In the genomic region with DNA sequence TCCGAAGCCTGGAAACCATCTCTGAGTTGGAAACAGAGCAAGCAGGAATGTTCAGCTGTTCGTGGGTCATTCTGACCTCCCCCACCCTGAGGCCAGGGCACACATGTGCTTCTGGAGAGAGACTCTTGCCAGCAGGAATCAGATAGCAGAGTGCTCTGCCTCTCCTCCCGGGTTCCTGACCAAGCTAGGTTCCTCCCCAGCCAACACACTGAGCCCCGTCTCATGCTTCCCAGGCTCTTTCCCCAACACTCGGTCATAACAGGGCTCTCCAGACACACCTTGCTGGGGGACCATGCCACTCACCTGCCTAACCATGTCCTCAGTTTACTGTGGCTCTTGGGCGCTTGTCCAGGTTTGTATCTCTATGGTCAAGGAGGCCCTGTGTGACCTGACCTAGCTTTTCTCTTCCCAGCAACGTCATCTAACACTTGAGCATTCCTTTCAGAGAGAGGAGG, we compare ENCODE assay signal across 14 mouse cellular contexts.
DNase-seq lines count a peak whose midpoint lies in the region; ATAC-seq and TF ChIP-seq lines count a peak whose summit lies in the region.
"Had no signal": no experiment of that assay in that cellular context is flagged by ENCODE, and none has a peak within 500 bp of the region (broad histone marks: within the 10 kb centered on the region; RNA-seq: fewer than 3 reads in every experiment).

No protein-coding gene starts in this region.

- H3K9ac ChIP-seq in heart, adult 2 months (ENCODE audit: low read depth, low read length): no peak overlapping the region
- no peak overlapping the region for H3K9ac ChIP-seq in forebrain, embryonic 16.5 days (replicated peaks; ENCODE audit: low read depth, low read length)
- H3K9ac ChIP-seq: forebrain, embryonic 15.5 days; limb, embryonic 12.5 days had no signal

- no peaks in the 10 kb centered on the region for H3K27me3 ChIP-seq in heart, adult 2 months (ENCODE audit: control insufficient read depth, insufficient read depth, low read length)
- H3K27me3 ChIP-seq in myocyte (ENCODE audit: control insufficient read depth, insufficient read depth, insufficient read length): no peaks in the 10 kb centered on the region
- H3K27me3 ChIP-seq in forebrain, embryonic 16.5 days (replicated peaks; ENCODE audit: control insufficient read depth, insufficient read depth, low read length): no peaks in the 10 kb centered on the region
- H3K27me3 ChIP-seq: forebrain, embryonic 15.5 days had no signal

- peak overlapping the region; percentile 55; the same call in 1 of the 2 replicates for H3K27ac ChIP-seq in heart, adult 2 months
- no peak overlapping the region for H3K27ac ChIP-seq in forebrain, embryonic 16.5 days (ENCODE audit: low read length)
- H3K27ac ChIP-seq: forebrain, embryonic 15.5 days; limb, embryonic 12.5 days had no signal

- TF ChIP-seq POLR2A in heart, adult 2 months (IDR thresholded peaks at IDR 0.05; ENCODE audit: insufficient read depth, low read depth, low read length): no peak
- peak; percentile 40 for TF ChIP-seq POLR2A in myocyte (IDR thresholded peaks at IDR 0.05; ENCODE audit: insufficient read length, low read depth)

- intact Hi-C loops in heart, adult 2 months (cut with DNase I): no loop called here

- H3K36me3 ChIP-seq in heart, adult 2 months (ENCODE audit: control insufficient read depth, insufficient read depth, low read length): no peaks in the 10 kb centered on the region
- no peaks in the 10 kb centered on the region for H3K36me3 ChIP-seq in myocyte (ENCODE audit: control insufficient read depth, insufficient read depth)
- H3K36me3 ChIP-seq in forebrain, embryonic 16.5 days (ENCODE audit: control insufficient read depth, insufficient read depth): no peaks in the 10 kb centered on the region
- H3K36me3 ChIP-seq: forebrain, embryonic 15.5 days; limb, embryonic 12.5 days had no signal

- peak overlapping the region; percentile 79 for H3K4me2 ChIP-seq in myocyte (ENCODE audit: low read depth)
- no peak overlapping the region for H3K4me2 ChIP-seq in forebrain, embryonic 16.5 days (ENCODE audit: low read length)
- H3K4me2 ChIP-seq: forebrain, embryonic 15.5 days; limb, embryonic 12.5 days had no signal

- no peak for TF ChIP-seq CTCF in heart, adult 2 months (IDR thresholded peaks at IDR 0.05)

- TF ChIP-seq EP300 in heart, adult 2 months (IDR thresholded peaks at IDR 0.05; ENCODE audit: insufficient read depth, low read depth, low read length): 0 out of 2 replicates have a peak, but pooled peaks have one; percentile 15

- no peak for ATAC-seq in forebrain, embryonic 16.5 days
- ATAC-seq: forebrain, embryonic 15.5 days; inflammation-experienced regulatory T-cells, adult 6 months had no signal

- DNase-seq in adrenal gland, postnatal 10 days: peak; percentile 34
- no peak for DNase-seq in adrenal gland, postnatal 4 days (ENCODE audit: low spot score in 2 of 2)
- peak; percentile 38 for DNase-seq in MN1 (ENCODE audit: low spot score)
- DNase-seq in heart, adult 2 months: peak in 1 of 2 experiments; percentile 46
- no peak for DNase-seq in adipocyte (ENCODE audit: low spot score)
- no peak for DNase-seq in cerebellum, adult 9-11 months
- DNase-seq: cerebellum, postnatal 25 days; kidney, postnatal 10 days; lung, adult 2 months had no signal

- H3K4me3 ChIP-seq in heart, adult 2 months: no peak overlapping the region
- H3K4me3 ChIP-seq in myocyte: no peak overlapping the region
- no peak overlapping the region for H3K4me3 ChIP-seq in forebrain, embryonic 16.5 days (replicated peaks; ENCODE audit: low read length)
- H3K4me3 ChIP-seq: forebrain, embryonic 15.5 days; limb, embryonic 12.5 days had no signal

- no peak overlapping the region for H3ac ChIP-seq in myocyte (ENCODE audit: control insufficient read depth, insufficient read length)

- 32% methylated on average over 7 of the region's 7 CpGs for WGBS in heart, adult 2 months
- WGBS in forebrain, embryonic 16.5 days: 86% methylated on average over 7 of the region's 7 CpGs

- H3K9me3 ChIP-seq in forebrain, embryonic 16.5 days (ENCODE audit: control insufficient read depth, low read length): no peaks in the 10 kb centered on the region
- H3K9me3 ChIP-seq: forebrain, embryonic 15.5 days; limb, embryonic 12.5 days had no signal

- no peaks in the 10 kb centered on the region; the same call in 1 of the 2 replicates for H3K4me1 ChIP-seq in heart, adult 2 months (ENCODE audit: control insufficient read depth, insufficient read depth, low read length)
- H3K4me1 ChIP-seq in forebrain, embryonic 16.5 days (replicated peaks; ENCODE audit: control insufficient read depth, insufficient read depth, low read length): no peaks in the 10 kb centered on the region
- H3K4me1 ChIP-seq: forebrain, embryonic 15.5 days had no signal

- H3K79me2 ChIP-seq in heart, adult 2 months (replicated peaks; ENCODE audit: control insufficient read depth, insufficient read depth, low read length): no peaks in the 10 kb centered on the region
- H3K79me2 ChIP-seq in myocyte (ENCODE audit: control insufficient read depth, insufficient read depth): no peaks in the 10 kb centered on the region

TF ChIP-seq in myocyte, 11 proteins besides CTCF, POLR2A, EP300 and RAD21:
- TF ChIP-seq MYOG (IDR thresholded peaks at IDR 0.05; ENCODE audit: control insufficient read depth in 1 of 3, insufficient read depth in 1 of 3, insufficient read length in 2 of 3, low read depth in 2 of 3) (peak; percentile 77 to 97 (median 95)), POLR2AphosphoS2 (IDR thresholded peaks at IDR 0.05; ENCODE audit: insufficient read length, low read depth) (no peak), MYOD1 (IDR thresholded peaks at IDR 0.05; ENCODE audit: control insufficient read depth in 1 of 3, insufficient read length in 2 of 3, low read depth in 2 of 3) (peak; percentile 83 to 89 (median 83)), SRF (IDR thresholded peaks at IDR 0.05; ENCODE audit: control insufficient read depth, insufficient read length, low read depth) (no peak), USF1 (IDR thresholded peaks at IDR 0.05; ENCODE audit: low read depth) (no peak), TCF3 (IDR thresholded peaks at IDR 0.05; ENCODE audit: insufficient read length, low read depth) (peak; percentile 55), CEBPB (IDR thresholded peaks at IDR 0.05; ENCODE audit: insufficient read depth, poor library complexity, severe bottlenecking) (no peak), TCF12 (IDR thresholded peaks at IDR 0.05; ENCODE audit: insufficient read depth, poor library complexity, severe bottlenecking) (peak; percentile 64), E2F4 (IDR thresholded peaks at IDR 0.05; ENCODE audit: insufficient read depth) (no peak), REST (IDR thresholded peaks at IDR 0.05; ENCODE audit: insufficient read depth, insufficient read length) (no peak), MAX (IDR thresholded peaks at IDR 0.05; ENCODE audit: low read depth) (no peak)
TF ChIP-seq in myocyte: peak in this region for 4.

Comparison
In these comparisons a context has a peak if more than half of its experiments do, and no peak if none do; other contexts are left out.
1. DNase-seq: peak in adrenal gland, postnatal 10 days (single experiment) and MN1 (single experiment); none in adrenal gland, postnatal 4 days (0 of 2), adipocyte (single experiment) and cerebellum, adult 9-11 months (single experiment).